Mouse (Mus musculus) cerebellum, adult 9-10 months (tissue): ENCODE data around the gene Prkn.

Source experiments
- DNase-seq: peaks from one replicate; pipeline ENCODE4 v3.0.0; 2022

Gene Prkn

GRCm38 (mm10) chr17:11413688-11414087 lies 573.5 kb downstream of the Prkn start:
- DNase-seq = no peak

- DNase-seq = no peak
These were observed 574.1 kb downstream of the Prkn start for GRCm38 (mm10) chr17:11414288-11414687.

GRCm38 (mm10) chr17:11417150-11417549 lies 577.0 kb downstream of the Prkn start:
- no peak for DNase-seq

GRCm38 (mm10) chr17:11419484-11419883 lies 579.3 kb downstream of the Prkn start:
- no peak for DNase-seq

GRCm38 (mm10) chr17:11420839-11421238 lies 580.7 kb downstream of the Prkn start:
- DNase-seq = peak; percentile 46

GRCm38 (mm10) chr17:11421264-11421940 lies 581.2 kb downstream of the Prkn start:
- no peak for DNase-seq

- no peak for DNase-seq
These were observed 591.1 kb downstream of the Prkn start for GRCm38 (mm10) chr17:11431323-11431722.

GRCm38 (mm10) chr17:11432593-11432992 lies 592.4 kb downstream of the Prkn start:
- no peak for DNase-seq

- no peak for DNase-seq
These were observed 622.5 kb downstream of the Prkn start for GRCm38 (mm10) chr17:11462721-11463120.

- no peak for DNase-seq
These were observed 625.9 kb downstream of the Prkn start for GRCm38 (mm10) chr17:11466095-11466494.

- no peak for DNase-seq
These were observed 628.4 kb downstream of the Prkn start for GRCm38 (mm10) chr17:11468624-11469023.

- no peak for DNase-seq
These were observed 642.8 kb downstream of the Prkn start for GRCm38 (mm10) chr17:11483032-11483431.

GRCm38 (mm10) chr17:11490051-11490450 lies 649.9 kb downstream of the Prkn start:
- DNase-seq = peak; percentile 84

- DNase-seq = no peak
These were observed 662.4 kb downstream of the Prkn start for GRCm38 (mm10) chr17:11502556-11502955.

GRCm38 (mm10) chr17:11504496-11504895 lies 664.3 kb downstream of the Prkn start:
- DNase-seq = no peak

GRCm38 (mm10) chr17:11507082-11507481 lies 666.9 kb downstream of the Prkn start:
- DNase-seq = no peak

- DNase-seq = no peak
These were observed 669.9 kb downstream of the Prkn start for GRCm38 (mm10) chr17:11510081-11510480.

- no peak for DNase-seq
These were observed 674.0 kb downstream of the Prkn start for GRCm38 (mm10) chr17:11514032-11514761.

GRCm38 (mm10) chr17:11515619-11516018 lies 675.4 kb downstream of the Prkn start:
- no peak for DNase-seq

- no peak for DNase-seq
These were observed 676.0 kb downstream of the Prkn start for GRCm38 (mm10) chr17:11516165-11516564.

- DNase-seq = no peak
These were observed 691.9 kb downstream of the Prkn start for GRCm38 (mm10) chr17:11532066-11532465.

- DNase-seq = no peak
These were observed 692.6 kb downstream of the Prkn start for GRCm38 (mm10) chr17:11532748-11533147.

- no peak for DNase-seq
These were observed 693.7 kb downstream of the Prkn start for GRCm38 (mm10) chr17:11533835-11534234.

GRCm38 (mm10) chr17:11538826-11539225 lies 698.6 kb downstream of the Prkn start:
- no peak for DNase-seq
